Mouse (Mus musculus): ENCODE results near the gene Gm2115.

Gm2115 gene

DNA sequence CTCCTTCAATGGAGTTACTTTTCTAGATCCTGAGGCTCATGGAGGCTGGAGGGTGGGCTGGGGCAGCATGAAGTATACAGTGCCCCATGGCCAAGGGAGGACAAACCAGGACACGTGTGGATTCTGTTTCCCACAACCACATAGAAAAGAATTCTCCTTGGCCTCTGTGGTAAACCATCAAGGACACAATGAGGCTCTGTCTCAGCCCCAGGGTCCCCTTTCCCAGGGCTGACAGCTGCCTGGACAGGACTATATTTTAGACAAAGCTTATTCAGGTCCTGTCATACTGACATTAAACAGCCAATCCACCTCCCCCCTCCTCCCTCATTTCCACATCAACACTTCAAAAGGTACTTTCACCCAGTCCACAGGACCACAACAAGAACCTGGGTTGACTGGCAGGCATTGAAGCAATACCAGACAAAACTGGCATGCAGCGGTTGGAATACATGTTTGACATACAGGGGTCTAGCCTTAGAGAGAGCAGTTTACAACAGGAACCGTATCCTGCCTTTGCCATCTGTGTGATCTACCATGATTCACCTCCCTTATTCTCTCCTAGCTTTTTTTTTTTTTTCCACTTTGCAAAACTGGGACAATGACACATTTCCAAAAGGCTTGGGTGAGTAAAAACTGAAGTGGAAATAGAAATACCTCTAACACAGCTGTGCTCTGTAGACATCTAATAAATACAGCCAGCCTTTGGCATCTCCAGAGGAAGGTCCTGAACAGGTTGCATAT lies 57.8 kb downstream of the Gm2115 start:
- in situ Hi-C loops (cut with MboI, MseI): loop anchor here (10.0 kb wide), 1 partner anchor 1078 kb away; no protein-coding TSS in a partner anchor

GRCm38 (mm10) chr7:84587101-84587783 lies 58.5 kb downstream of the Gm2115 start:
- in situ Hi-C loops (cut with MboI, MseI): loop anchor here (10.0 kb wide), 1 partner anchor 1078 kb away; no protein-coding TSS in a partner anchor

DNA sequence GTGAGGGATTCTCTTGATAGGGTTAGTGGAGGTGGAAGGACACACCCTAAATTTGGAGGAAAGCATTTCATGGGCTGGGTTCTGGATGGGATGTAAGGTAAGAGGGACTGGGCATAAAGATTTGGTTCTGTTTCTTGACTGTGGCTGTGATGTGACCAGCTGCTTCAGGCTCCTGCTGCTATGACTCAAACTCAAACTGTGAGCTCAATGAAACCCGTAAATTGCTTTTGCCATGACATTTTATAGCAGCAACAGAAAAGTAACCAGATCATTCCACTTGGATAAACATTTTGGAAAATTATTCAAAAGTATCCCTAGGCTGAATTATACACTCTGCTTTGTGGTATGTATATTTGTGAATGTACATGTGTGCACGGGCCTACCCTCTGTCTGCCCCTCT lies 61.9 kb downstream of the Gm2115 start:
- in situ Hi-C loops (cut with MboI, MseI): loop anchor here (5.0 kb wide), 2 partner anchors 157 to 187 kb away; no protein-coding TSS in a partner anchor

DNA sequence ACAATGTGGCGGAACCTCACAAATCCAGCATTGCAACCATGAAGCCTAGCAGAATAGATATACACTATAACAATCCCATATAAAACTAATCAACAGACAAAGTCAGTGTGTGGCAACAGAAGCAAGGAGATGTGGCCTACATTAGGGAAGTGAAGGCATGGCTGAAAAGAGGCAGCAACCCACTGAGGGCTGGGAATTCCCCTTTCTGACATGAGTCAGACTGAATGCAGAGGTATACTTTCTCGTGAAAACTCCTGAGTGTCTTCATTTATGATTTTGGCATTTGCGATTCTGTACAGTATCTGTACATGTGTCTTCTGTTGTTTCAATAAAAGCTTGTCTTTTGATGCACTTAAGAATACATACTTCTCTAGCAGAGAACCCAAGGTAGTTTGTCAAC lies 62.6 kb downstream of the Gm2115 start:
- in situ Hi-C loops (cut with MboI, MseI): loop anchor here (5.0 kb wide), 2 partner anchors 156 to 186 kb away; no protein-coding TSS in a partner anchor

- in situ Hi-C loops (cut with MboI, MseI): loop anchor here (5.0 kb wide), 2 partner anchors 153 to 183 kb away; no protein-coding TSS in a partner anchor
Observed at GRCm38 (mm10) chr7:84594087-84594916, 65.5 kb downstream of the Gm2115 start.

DNA sequence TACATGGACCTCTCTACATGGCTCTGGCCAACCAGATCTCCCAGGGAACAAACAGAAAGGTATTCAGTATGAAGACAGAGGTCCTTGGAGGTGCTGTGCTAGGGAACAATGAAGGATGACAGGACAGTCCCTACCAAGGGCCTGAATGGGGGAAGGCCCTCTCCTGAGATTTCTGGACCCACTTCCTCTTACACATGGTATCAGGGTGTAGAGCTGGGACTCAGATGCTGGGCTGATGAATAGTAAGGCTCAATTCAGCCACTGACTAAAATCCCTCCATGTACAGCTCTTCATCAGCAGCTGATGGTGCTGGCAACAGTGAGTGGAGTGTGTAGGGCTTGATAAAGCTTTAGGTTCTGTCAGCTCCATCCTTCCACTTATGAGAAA lies 66.2 kb downstream of the Gm2115 start:
- in situ Hi-C loops (cut with MboI, MseI): loop anchor here (5.0 kb wide), 2 partner anchors 152 to 182 kb away; no protein-coding TSS in a partner anchor

GRCm38 (mm10) chr7:84596002-84596401 lies 67.2 kb downstream of the Gm2115 start:
- in situ Hi-C loops (cut with MboI, MseI): no loop called here

DNA sequence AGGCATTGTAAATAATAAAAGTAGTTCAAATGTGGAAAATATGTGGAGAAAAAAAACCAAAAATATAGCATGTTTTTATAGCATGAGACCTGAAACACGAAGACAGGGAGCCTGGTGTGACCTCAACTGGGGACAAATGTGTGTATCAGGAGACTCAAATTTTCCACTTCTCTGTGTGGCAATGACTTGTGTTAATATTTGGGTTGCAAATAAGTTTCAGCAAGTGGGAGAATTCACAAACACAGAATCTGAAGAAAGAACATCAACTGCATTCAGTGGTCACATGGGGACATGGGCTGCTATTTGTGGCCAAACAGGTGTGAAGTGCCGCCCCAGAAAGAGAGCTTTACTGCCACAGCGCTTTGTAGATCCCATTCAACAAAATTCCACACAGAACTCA lies 67.9 kb downstream of the Gm2115 start:
- in situ Hi-C loops (cut with MboI, MseI): no loop called here

DNA sequence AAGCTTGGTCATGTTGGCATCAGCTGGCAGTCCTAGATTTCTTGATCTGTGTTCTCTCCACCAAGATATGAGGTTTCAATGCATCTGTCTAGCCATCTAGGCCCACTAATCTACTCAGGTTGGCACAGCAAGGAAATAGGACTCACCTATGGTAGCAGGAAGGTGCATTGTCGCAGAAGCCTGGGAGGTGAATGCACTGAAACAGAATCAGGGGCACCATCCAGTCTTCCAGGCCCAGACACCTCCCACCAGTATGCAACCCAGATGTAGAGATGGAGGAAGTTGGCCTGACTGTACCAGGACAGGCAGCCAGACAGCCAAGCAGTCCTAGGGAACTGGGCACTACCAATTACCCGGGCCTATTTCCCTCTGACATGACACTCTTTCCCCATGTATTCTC lies 71.9 kb downstream of the Gm2115 start:
- in situ Hi-C loops (cut with MboI, MseI): no loop called here

GRCm38 (mm10) chr7:84601331-84601730 lies 72.6 kb downstream of the Gm2115 start:
- in situ Hi-C loops (cut with MboI, MseI): no loop called here

GRCm38 (mm10) chr7:84604501-84604900 lies 75.7 kb downstream of the Gm2115 start:
- in situ Hi-C loops (cut with MboI, MseI): no loop called here

- in situ Hi-C loops (cut with MboI, MseI): no loop called here
Observed at GRCm38 (mm10) chr7:84605033-84605687, 76.4 kb downstream of the Gm2115 start.

DNA sequence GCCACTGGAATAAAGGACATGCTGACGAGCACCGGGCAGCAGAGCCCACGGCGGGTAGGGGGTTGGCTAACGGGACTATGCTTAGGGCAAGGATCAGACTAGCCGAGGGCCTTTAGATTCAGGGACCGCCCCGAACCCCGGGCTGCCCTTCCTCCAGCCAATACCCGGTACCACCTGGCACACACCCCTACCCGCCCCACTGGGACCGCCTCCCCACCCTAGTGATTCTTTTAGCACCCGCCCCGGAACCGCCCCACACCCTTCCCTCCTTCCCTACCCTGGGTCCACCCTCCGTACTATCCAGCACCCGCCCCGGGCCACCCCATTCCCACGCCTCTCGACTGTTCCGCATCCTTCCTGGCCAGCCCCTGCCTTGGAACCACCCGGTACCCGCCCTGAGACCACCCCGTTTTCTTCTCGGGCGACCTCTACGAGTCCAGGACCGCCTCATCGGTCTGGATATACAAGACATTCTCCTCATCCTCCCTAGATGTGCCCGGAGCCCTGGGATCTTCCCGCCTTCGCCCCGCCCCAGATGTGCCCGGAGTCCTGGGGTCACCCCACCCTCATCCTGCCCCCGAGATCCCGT lies 77.0 kb downstream of the Gm2115 start:
- in situ Hi-C loops (cut with MboI, MseI): no loop called here

GRCm38 (mm10) chr7:84606293-84606749 lies 77.6 kb downstream of the Gm2115 start, which contains the start of gene Fah:
Fah (minus strand) TSS chr7:84606722.
- in situ Hi-C loops (cut with MboI, MseI): no loop called here

DNA sequence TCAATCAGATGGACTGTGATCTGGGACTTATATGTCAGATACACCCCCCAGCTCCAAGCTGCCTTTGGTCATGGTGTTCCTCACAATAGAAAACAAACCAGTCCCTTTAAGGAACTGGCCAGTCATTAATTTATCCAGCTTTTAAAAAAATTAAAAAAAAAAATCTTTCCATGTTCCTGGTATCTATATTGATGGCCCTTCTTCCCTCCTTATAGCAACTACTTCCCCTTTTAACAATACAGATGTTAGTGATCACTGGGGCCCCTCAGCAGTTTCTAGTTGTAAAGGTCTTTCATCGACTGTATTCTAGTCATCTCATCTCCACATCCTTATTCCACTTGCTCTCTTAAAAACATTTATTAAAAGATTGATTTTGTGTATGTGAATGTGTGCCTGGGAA lies 82.9 kb downstream of the Gm2115 start:
- in situ Hi-C loops (cut with MboI, MseI): no loop called here

DNA sequence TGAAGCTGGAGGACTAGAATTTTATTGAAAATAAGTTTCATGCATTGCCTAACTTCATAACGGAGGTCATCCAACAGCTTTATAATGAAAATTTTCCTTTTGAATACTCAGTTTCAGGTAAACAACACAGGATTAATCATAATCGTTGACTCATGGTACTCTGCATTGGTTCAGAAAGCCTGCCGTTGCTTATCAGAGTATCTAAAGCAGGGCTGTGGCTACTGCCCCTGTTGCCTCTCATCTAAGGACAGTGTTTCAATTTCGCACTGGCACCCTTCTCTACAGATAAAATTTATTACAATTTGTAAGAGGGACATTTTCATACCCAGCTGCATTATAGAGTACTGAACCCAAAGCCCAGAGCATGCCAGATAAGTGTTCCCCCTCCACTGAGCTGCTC lies 83.7 kb downstream of the Gm2115 start:
- in situ Hi-C loops (cut with MboI, MseI): no loop called here

DNA sequence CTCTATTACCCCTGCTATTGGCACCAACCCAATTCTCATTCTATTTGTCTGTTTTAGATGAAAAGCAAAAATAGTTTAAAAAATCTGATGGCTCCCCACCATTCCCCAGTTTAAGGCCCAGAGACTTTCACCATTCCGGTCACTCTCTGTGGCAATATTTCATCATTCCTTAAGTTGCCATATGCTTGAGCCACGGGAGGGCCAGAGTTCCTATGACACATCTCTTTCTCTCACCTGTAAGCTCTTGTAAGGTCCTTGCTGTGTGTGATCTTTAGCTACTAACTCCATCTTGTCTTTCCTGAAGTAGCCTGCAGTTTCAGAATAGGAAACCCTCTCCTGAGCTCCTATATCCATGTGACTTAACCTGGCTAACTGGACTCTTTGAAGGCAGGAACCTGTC lies 90.2 kb downstream of the Gm2115 start:
- in situ Hi-C loops (cut with MboI, MseI): no loop called here

GRCm38 (mm10) chr7:84620956-84621355 lies 92.2 kb downstream of the Gm2115 start:
- in situ Hi-C loops (cut with MboI, MseI): no loop called here

DNA sequence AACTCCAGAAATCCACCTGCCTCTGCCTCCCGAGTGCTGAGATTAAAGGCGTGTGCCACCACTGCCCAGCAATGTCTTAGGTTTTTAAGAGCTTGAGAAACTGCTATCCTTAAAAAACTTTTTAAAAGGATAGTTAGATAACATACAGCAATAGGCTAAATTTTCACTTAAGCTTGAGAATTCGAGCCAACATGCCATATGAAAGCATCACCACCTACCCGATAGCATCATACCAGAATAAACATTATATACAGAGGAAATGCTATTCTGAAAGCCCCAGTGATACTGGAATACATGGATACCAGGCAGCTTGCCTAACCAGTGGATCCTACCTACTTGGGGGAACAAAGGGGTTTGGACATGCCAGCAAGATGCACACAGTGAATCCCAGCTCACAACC lies 95.0 kb downstream of the Gm2115 start:
- in situ Hi-C loops (cut with MboI, MseI): no loop called here

- in situ Hi-C loops (cut with MboI, MseI): no loop called here
Observed at GRCm38 (mm10) chr7:84631878-84632277, 103.1 kb downstream of the Gm2115 start.

Measured in T-helper 1 cell (primary cell).